Mouse (Mus musculus): Measurements from ENCODE around the gene Runx2. TPM values are rescaled to one million over a fixed set of nuclear protein-coding genes. Genes with fewer than 3 reads are reported as not detected.

The Runx2 gene
- total RNA-seq, 2 experiments from 2014 or later: 0.49 to 1.3 TPM

DNA sequence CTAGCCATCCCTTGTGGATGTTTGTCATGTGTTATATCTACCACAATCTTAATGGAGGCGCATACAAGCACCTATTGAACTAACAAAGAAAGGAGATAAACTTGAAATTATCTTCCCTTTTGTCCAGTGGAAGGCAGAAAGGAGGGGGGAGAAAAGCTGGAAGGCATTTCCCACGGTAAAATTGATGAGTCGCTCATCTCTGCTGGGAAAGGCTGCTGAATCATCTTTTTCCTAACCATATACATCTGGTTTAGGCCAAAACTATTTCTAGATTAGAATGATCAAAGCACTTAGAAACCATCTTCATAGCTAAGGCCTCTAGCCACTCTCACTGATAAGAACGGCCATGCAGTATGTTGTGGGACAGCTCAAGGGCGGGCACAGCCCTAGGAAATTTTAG, 147.3 kb downstream of the Runx2 start:
- no peak for DNase-seq (ENCODE audit: low spot score in 2 of 2)

- DNase-seq (ENCODE audit: low spot score in 2 of 2): no peak
These were observed 150.7 kb downstream of the Runx2 start for GRCm38 (mm10) chr17:44663872-44664271.

GRCm38 (mm10) chr17:44663208-44663607, 151.4 kb downstream of the Runx2 start:
- DNase-seq (ENCODE audit: low spot score in 2 of 2): no peak

DNA sequence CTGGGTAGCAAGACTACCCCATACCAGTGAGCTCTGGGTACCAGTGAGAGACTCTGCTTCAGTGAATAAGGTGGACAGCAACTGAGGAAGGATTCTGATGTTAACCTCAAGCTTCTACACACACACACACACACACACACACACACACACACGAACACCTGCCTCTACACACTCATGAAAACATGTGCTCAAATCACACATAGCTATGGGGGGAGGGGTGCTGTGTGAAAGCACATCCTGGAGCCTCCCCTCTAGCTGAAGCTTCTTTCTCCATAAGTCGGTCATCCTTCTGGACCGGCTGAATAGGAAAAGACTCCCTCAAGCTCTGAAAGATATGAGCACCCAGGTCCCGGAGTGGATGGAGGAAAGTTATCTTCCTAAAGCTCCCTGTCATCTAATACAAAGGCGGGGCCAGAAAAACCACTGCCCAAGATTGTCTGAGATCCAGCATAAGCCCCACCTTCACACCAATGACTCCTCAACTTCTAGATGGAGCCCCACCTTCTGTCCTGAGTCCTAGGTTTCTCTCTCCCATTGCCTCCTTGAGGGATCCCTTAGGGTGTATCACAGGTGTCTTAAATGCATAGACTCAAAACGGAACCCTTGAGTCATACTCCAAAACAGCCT, 152.4 kb downstream of the Runx2 start:
- DNase-seq (ENCODE audit: low spot score in 2 of 2): no peak

DNA sequence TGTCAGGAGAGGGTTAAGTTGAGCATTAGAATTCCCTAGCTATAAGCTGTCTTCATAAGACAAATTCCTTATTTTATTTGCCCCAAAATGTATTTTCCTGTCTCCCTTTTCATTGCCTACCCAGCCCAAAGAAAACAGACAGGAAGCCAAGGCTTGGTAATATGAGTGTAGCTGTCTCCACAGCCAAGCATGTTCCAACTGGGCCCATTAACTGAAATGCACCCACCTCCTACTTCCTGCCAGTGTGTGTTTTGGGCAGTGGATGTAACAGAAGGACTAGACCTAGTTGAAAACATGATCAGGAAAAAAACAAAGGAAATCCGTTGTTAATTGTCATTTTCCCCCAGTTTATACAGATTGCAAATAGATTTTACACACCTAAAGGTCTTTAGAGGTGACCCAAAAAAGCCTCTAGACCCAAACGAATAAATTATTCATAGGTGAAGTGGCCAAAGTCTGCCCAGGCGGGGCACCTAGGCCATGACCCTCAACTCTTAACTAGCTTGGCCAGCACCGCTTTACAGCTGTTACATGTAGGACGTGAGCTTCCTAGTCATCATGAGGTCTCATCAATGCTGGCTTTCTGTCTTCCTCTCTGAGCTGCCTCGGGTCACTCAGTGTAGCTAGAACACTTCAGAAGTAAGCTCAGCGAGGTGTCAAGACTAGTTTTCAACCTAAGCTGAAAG, 154.3 kb downstream of the Runx2 start:
- no peak for DNase-seq (ENCODE audit: low spot score in 2 of 2)

DNA sequence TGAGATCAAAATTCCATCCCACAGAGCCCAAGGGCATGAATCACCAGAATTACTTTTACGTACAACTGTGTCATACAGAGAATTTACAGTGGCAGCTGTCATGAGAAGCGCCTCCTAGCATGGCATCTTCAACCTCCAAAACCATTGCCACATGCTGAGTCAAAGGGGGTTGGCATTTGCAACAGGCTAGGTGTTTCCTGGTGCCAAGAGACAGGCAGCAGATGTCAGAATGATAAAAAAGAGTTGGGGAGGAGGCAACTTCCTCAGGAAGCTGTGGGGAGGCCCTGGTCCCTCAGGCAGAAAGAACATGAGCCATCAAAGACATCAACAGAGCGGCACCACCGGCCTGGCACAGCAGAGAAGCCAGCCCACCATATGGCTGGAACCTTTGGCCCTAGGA, 160.1 kb downstream of the Runx2 start:
- no peak for DNase-seq (ENCODE audit: low spot score in 2 of 2)

- DNase-seq (ENCODE audit: low spot score in 2 of 2): no peak
These were observed 161.5 kb downstream of the Runx2 start for GRCm38 (mm10) chr17:44653081-44653480.

- DNase-seq (ENCODE audit: low spot score in 2 of 2): no peak
These were observed 162.5 kb downstream of the Runx2 start for GRCm38 (mm10) chr17:44652054-44652453.

DNA sequence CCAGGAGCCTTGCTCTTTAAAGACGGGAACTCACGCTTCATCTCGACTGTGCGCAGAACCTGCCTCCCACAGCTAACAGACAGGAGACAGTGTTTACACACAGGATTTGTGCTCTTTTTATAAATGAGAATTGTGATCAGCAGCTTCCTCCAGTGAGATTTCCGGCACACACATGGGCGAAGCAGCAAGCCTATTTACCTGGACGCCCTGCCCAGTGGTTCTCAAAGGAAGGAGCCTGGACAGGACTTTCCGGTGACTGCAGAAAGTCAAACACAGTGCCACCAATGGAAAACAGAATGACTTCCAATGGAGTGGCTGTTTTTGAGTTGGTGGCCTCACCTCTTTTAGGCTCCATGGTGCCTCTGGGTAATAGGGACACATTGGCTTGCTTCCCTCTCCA, 163.0 kb downstream of the Runx2 start:
- no peak for DNase-seq (ENCODE audit: low spot score in 2 of 2)

DNA sequence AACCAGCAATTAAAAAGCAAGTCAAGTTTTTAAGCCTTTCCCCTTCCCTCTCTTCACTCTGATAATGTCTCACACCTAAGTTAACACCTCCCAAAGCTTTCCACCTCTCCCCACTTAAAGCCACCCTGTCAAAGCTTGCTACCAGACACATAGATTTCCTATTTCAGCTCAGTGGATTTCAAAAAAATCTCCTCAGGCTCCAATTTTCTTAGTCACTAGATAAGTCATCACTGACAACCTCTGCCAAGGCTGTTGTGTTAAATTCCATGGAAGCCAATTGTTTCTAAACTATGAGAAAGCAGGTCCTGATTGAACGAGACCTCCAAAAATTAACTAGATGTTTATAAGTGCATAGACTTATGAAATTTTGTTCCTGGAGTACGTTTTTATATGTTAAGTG, 164.2 kb downstream of the Runx2 start:
- DNase-seq (ENCODE audit: low spot score in 2 of 2): no peak

- DNase-seq (ENCODE audit: low spot score in 2 of 2): no peak
These were observed 165.5 kb downstream of the Runx2 start for GRCm38 (mm10) chr17:44649056-44649455.

- no peak for DNase-seq (ENCODE audit: low spot score in 2 of 2)
These were observed 166.7 kb downstream of the Runx2 start for GRCm38 (mm10) chr17:44647916-44648315.

DNA sequence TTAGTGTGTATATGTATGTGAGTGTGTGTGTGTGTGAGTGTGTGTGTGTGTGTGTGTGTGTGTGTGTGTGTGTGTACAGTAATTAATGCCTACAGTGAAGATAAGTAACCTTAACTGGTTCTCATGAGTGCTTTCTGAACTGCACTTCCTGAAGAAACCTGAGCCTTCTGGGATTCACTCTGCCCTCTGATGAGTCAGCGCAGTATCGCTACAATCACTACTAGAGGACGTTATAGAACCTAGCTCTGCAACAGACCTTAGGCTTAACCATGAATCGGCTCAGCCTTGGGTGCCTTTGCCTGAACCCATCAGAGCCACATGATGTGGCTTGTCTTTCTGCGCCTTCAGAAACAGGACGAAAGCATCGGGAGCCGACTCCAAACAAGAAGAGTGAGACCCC, 169.5 kb downstream of the Runx2 start:
- DNase-seq (ENCODE audit: low spot score in 2 of 2): no peak

DNA sequence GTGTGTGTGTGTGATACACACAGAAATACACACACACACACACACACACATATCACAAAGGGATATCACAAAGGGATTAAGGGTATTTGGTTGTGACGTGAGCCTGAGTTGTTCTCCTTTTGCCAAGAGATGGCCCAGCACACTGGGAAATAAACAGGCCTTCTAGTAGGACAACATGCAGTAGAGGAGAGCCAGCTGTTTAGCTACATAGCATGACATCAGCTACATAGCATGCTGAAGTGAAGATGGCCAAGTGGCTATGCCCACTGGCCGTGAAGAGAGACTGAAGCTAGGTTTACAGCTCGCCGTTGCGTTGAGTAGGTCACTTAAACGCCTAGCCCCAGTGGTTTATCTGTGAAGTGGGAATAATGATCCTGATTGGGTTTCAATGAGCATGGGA, 171.3 kb downstream of the Runx2 start:
- DNase-seq (ENCODE audit: low spot score in 2 of 2): no peak

- DNase-seq (ENCODE audit: low spot score in 2 of 2): no peak
These were observed 172.5 kb downstream of the Runx2 start for GRCm38 (mm10) chr17:44642126-44642525.

DNA sequence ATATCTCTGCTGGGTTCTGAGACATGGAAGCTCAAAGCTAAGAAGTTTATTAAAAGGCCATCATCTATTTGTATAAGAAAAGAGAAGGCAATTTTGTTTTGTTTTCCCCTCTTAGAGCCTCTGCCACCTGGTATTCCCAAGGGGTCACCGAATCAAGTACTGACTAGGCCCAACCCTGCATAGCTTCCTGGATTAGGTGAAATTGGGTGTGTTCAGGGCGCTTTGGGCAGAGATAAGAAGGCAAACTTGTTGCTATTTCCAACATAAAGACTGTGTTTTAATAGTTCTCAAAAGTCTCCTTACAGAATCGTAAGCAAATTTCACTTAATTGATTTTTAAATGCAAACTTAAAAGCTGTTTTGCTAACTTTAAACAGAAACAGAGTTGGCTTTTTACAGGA, 173.7 kb downstream of the Runx2 start:
- no peak for DNase-seq (ENCODE audit: low spot score in 2 of 2)

DNA sequence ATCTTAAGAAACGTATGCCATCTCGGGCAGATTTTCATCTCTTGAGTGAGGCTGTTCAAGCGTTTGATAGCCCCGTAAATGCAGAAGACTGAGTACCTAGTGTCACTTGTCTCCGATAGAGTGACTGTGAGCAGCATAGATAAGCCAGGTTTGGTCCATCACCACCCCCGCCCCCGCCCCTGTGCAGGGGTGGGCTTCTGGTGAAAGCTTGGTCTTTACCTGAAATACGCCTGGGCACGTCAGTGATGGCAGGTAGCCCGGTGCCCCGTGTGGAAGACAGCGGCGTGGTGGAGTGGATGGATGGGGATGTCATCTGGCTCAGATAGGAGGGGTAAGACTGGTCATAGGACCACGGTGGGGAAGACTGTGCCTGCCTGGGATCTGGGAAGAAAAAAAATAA, 175.2 kb downstream of the Runx2 start:
- no peak for DNase-seq (ENCODE audit: low spot score in 2 of 2)

GRCm38 (mm10) chr17:44637181-44637880, 177.3 kb downstream of the Runx2 start:
- DNase-seq (ENCODE audit: low spot score in 2 of 2): no peak

GRCm38 (mm10) chr17:44634486-44634885, 180.1 kb downstream of the Runx2 start:
- DNase-seq (ENCODE audit: low spot score in 2 of 2): no peak

- no peak for DNase-seq (ENCODE audit: low spot score in 2 of 2)
These were observed 180.8 kb downstream of the Runx2 start for GRCm38 (mm10) chr17:44633607-44634415.

DNA sequence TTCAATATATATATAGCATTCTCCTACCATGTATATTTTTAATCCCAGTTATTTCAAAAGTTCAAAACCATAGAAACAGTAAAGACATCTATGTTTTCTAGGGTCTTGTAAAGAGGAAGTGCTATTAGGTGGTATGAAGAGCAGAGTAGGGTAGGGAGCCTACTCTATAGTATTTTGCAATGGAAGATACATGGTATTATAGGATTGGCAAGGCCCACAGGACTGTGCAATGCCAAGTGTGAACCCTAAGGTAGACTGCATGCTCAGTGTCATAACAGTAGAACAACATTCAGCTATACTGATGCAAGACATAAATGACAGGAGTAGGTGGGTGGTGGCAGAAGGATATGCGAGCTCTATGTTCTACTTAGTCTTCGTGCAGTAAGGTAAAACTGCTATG, 181.7 kb downstream of the Runx2 start:
- DNase-seq (ENCODE audit: low spot score in 2 of 2): no peak

- no peak for DNase-seq (ENCODE audit: low spot score in 2 of 2)
These were observed 182.3 kb downstream of the Runx2 start for GRCm38 (mm10) chr17:44632292-44632691.

All from gastrocnemius, postnatal 4 days (tissue).